Mouse (Mus musculus): Measurements from ENCODE around the gene Ikzf2. TPM values are rescaled to one million over a fixed set of nuclear protein-coding genes. Genes with fewer than 3 reads are reported as not detected.

Ikzf2 gene
- polyA plus RNA-seq, 1 experiment from 2014 or later = 3.8 TPM

GRCm38 (mm10) chr1:69545885-69546253 is 141.2 kb downstream of the Ikzf2 start:
- ATAC-seq = no peak
- no peaks in the 10 kb centered on the region for H3K4me1 ChIP-seq (ENCODE audit: control insufficient read depth, insufficient read depth, low read length)
- H3K9ac ChIP-seq (ENCODE audit: low read depth, low read length) = no peak overlapping the region
- H3K4me3 ChIP-seq (ENCODE audit: low read depth, low read length) = no peak overlapping the region
- WGBS = 100% methylated on average over 1 of the region's 1 CpGs
- no peak overlapping the region for H3K27ac ChIP-seq (ENCODE audit: low read length)
- no peaks in the 10 kb centered on the region for H3K27me3 ChIP-seq (ENCODE audit: control insufficient read depth, insufficient read depth, low read depth, low read length)
- H3K36me3 ChIP-seq (ENCODE audit: control insufficient read depth, insufficient read depth, low read length) = no peaks in the 10 kb centered on the region
- no peak overlapping the region for H3K4me2 ChIP-seq (ENCODE audit: low read length)
- no peaks in the 10 kb centered on the region for H3K9me3 ChIP-seq (replicated peaks; ENCODE audit: control insufficient read depth, low read length, poor library complexity, severe bottlenecking)

- H3K4me2 ChIP-seq (ENCODE audit: low read length) = no peak overlapping the region
- H3K36me3 ChIP-seq (ENCODE audit: control insufficient read depth, insufficient read depth, low read length) = no peaks in the 10 kb centered on the region
- no peak overlapping the region for H3K9ac ChIP-seq (ENCODE audit: low read depth, low read length)
- 93% methylated on average over 8 of the region's 8 CpGs for WGBS
- no peak for ATAC-seq
- no peaks in the 10 kb centered on the region for H3K9me3 ChIP-seq (replicated peaks; ENCODE audit: control insufficient read depth, low read length, poor library complexity, severe bottlenecking)
- H3K27me3 ChIP-seq (ENCODE audit: control insufficient read depth, insufficient read depth, low read depth, low read length) = no peaks in the 10 kb centered on the region
- H3K4me3 ChIP-seq (ENCODE audit: low read depth, low read length) = no peak overlapping the region
- no peak overlapping the region for H3K27ac ChIP-seq (ENCODE audit: low read length)
- no peaks in the 10 kb centered on the region for H3K4me1 ChIP-seq (ENCODE audit: control insufficient read depth, insufficient read depth, low read length)
Measured at GRCm38 (mm10) chr1:69545217-69545884, 141.7 kb downstream of the Ikzf2 start.

- WGBS = 96% methylated on average over 6 of the region's 6 CpGs
- H3K4me3 ChIP-seq (ENCODE audit: low read depth, low read length) = no peak overlapping the region
- no peaks in the 10 kb centered on the region for H3K9me3 ChIP-seq (replicated peaks; ENCODE audit: control insufficient read depth, low read length, poor library complexity, severe bottlenecking)
- no peak overlapping the region for H3K9ac ChIP-seq (ENCODE audit: low read depth, low read length)
- no peak overlapping the region for H3K4me2 ChIP-seq (ENCODE audit: low read length)
- H3K4me1 ChIP-seq (ENCODE audit: control insufficient read depth, insufficient read depth, low read length) = no peaks in the 10 kb centered on the region
- ATAC-seq = no peak
- no peaks in the 10 kb centered on the region for H3K36me3 ChIP-seq (ENCODE audit: control insufficient read depth, insufficient read depth, low read length)
- H3K27me3 ChIP-seq (ENCODE audit: control insufficient read depth, insufficient read depth, low read depth, low read length) = no peaks in the 10 kb centered on the region
- H3K27ac ChIP-seq (ENCODE audit: low read length) = no peak overlapping the region
Measured at GRCm38 (mm10) chr1:69543774-69544597, 143.1 kb downstream of the Ikzf2 start.

GRCm38 (mm10) chr1:69542546-69542945 is 144.5 kb downstream of the Ikzf2 start:
- Histone ChIP-seq H3K4me1 (ENCODE audit: control insufficient read depth, insufficient read depth, low read length) (no peaks in the 10 kb centered on the region), H3K9ac (ENCODE audit: low read depth, low read length) (no peak overlapping the region), H3K27ac (ENCODE audit: low read length) (no peak overlapping the region), H3K4me2 (ENCODE audit: low read length) (no peak overlapping the region), H3K27me3 (ENCODE audit: control insufficient read depth, insufficient read depth, low read depth, low read length) (no peaks in the 10 kb centered on the region), H3K4me3 (ENCODE audit: low read depth, low read length) (no peak overlapping the region), H3K9me3 (replicated peaks; ENCODE audit: control insufficient read depth, low read length, poor library complexity, severe bottlenecking) (no peaks in the 10 kb centered on the region), H3K36me3 (ENCODE audit: control insufficient read depth, insufficient read depth, low read length) (no peaks in the 10 kb centered on the region)
- WGBS = 87% methylated on average over 3 of the region's 3 CpGs
- ATAC-seq = no peak

- no peak overlapping the region for H3K4me3 ChIP-seq (ENCODE audit: low read depth, low read length)
- H3K27me3 ChIP-seq (ENCODE audit: control insufficient read depth, insufficient read depth, low read depth, low read length) = no peaks in the 10 kb centered on the region
- no peak overlapping the region for H3K9ac ChIP-seq (ENCODE audit: low read depth, low read length)
- WGBS = 31% methylated on average over 7 of the region's 7 CpGs
- no peaks in the 10 kb centered on the region for H3K9me3 ChIP-seq (replicated peaks; ENCODE audit: control insufficient read depth, low read length, poor library complexity, severe bottlenecking)
- no peak for ATAC-seq
- no peaks in the 10 kb centered on the region for H3K36me3 ChIP-seq (ENCODE audit: control insufficient read depth, insufficient read depth, low read length)
- H3K27ac ChIP-seq (ENCODE audit: low read length) = no peak overlapping the region
- H3K4me2 ChIP-seq (ENCODE audit: low read length) = no peak overlapping the region
- H3K4me1 ChIP-seq (ENCODE audit: control insufficient read depth, insufficient read depth, low read length) = no peaks in the 10 kb centered on the region; the same call in 1 of the 2 replicates
Measured at GRCm38 (mm10) chr1:69538663-69539062, 148.4 kb downstream of the Ikzf2 start.

GRCm38 (mm10) chr1:69537619-69538018 is 149.4 kb downstream of the Ikzf2 start:
- no peak for ATAC-seq

GRCm38 (mm10) chr1:69535507-69535906 is 151.5 kb downstream of the Ikzf2 start:
- H3K4me2 ChIP-seq (ENCODE audit: low read length) = no peak overlapping the region
- H3K4me3 ChIP-seq (ENCODE audit: low read depth, low read length) = no peak overlapping the region
- no peaks in the 10 kb centered on the region for H3K27me3 ChIP-seq (ENCODE audit: control insufficient read depth, insufficient read depth, low read depth, low read length)
- no peak overlapping the region for H3K9ac ChIP-seq (ENCODE audit: low read depth, low read length)
- H3K4me1 ChIP-seq (ENCODE audit: control insufficient read depth, insufficient read depth, low read length) = no peaks in the 10 kb centered on the region; the same call in 1 of the 2 replicates
- no peak overlapping the region for H3K27ac ChIP-seq (ENCODE audit: low read length)
- no peaks in the 10 kb centered on the region for H3K36me3 ChIP-seq (ENCODE audit: control insufficient read depth, insufficient read depth, low read length)
- WGBS = 68% methylated on average over 4 of the region's 4 CpGs
- no peak for ATAC-seq
- H3K9me3 ChIP-seq (replicated peaks; ENCODE audit: control insufficient read depth, low read length, poor library complexity, severe bottlenecking) = no peaks in the 10 kb centered on the region

More at GRCm38 (mm10) chr1:69537619-69538018, 149.4 kb downstream of the Ikzf2 start:
- Histone ChIP-seq H3K9ac (ENCODE audit: low read depth, low read length) (no peak overlapping the region), H3K36me3 (ENCODE audit: control insufficient read depth, insufficient read depth, low read length) (no peaks in the 10 kb centered on the region), H3K27me3 (ENCODE audit: control insufficient read depth, insufficient read depth, low read depth, low read length) (no peaks in the 10 kb centered on the region), H3K4me1 (ENCODE audit: control insufficient read depth, insufficient read depth, low read length) (no peaks in the 10 kb centered on the region; the same call in 1 of the 2 replicates), H3K27ac (ENCODE audit: low read length) (no peak overlapping the region), H3K4me3 (ENCODE audit: low read depth, low read length) (no peak overlapping the region), H3K4me2 (ENCODE audit: low read length) (no peak overlapping the region), H3K9me3 (replicated peaks; ENCODE audit: control insufficient read depth, low read length, poor library complexity, severe bottlenecking) (no peaks in the 10 kb centered on the region)
- WGBS = 68% methylated on average over 3 of the region's 3 CpGs

GRCm38 (mm10) chr1:69533048-69533447 is 154.0 kb downstream of the Ikzf2 start:
- no peaks in the 10 kb centered on the region for H3K27me3 ChIP-seq (ENCODE audit: control insufficient read depth, insufficient read depth, low read depth, low read length)
- no peak overlapping the region for H3K4me3 ChIP-seq (ENCODE audit: low read depth, low read length)
- H3K4me1 ChIP-seq (ENCODE audit: control insufficient read depth, insufficient read depth, low read length) = no peaks in the 10 kb centered on the region; the same call in 1 of the 2 replicates
- H3K36me3 ChIP-seq (ENCODE audit: control insufficient read depth, insufficient read depth, low read length) = no peaks in the 10 kb centered on the region
- no peaks in the 10 kb centered on the region for H3K9me3 ChIP-seq (replicated peaks; ENCODE audit: control insufficient read depth, low read length, poor library complexity, severe bottlenecking)
- 93% methylated on average over 10 of the region's 10 CpGs for WGBS
- no peak overlapping the region for H3K9ac ChIP-seq (ENCODE audit: low read depth, low read length)
- ATAC-seq = no peak
- no peak overlapping the region for H3K27ac ChIP-seq (ENCODE audit: low read length)
- no peak overlapping the region for H3K4me2 ChIP-seq (ENCODE audit: low read length)

- Histone ChIP-seq H3K4me1 (ENCODE audit: control insufficient read depth, insufficient read depth, low read length) (no peaks in the 10 kb centered on the region), H3K4me2 (ENCODE audit: low read length) (no peak overlapping the region), H3K9me3 (replicated peaks; ENCODE audit: control insufficient read depth, low read length, poor library complexity, severe bottlenecking) (no peaks in the 10 kb centered on the region), H3K9ac (ENCODE audit: low read depth, low read length) (no peak overlapping the region), H3K27ac (ENCODE audit: low read length) (no peak overlapping the region), H3K27me3 (ENCODE audit: control insufficient read depth, insufficient read depth, low read depth, low read length) (no peaks in the 10 kb centered on the region), H3K4me3 (ENCODE audit: low read depth, low read length) (no peak overlapping the region), H3K36me3 (ENCODE audit: control insufficient read depth, insufficient read depth, low read length) (no peaks in the 10 kb centered on the region)
- 83% methylated on average over 4 of the region's 4 CpGs for WGBS
- ATAC-seq = no peak
Measured at GRCm38 (mm10) chr1:69528696-69529095, 158.3 kb downstream of the Ikzf2 start.

Data from midbrain, embryonic 16.5 days (tissue).